8 mouse cellular contexts compared by ENCODE assay signal in the genomic region with DNA sequence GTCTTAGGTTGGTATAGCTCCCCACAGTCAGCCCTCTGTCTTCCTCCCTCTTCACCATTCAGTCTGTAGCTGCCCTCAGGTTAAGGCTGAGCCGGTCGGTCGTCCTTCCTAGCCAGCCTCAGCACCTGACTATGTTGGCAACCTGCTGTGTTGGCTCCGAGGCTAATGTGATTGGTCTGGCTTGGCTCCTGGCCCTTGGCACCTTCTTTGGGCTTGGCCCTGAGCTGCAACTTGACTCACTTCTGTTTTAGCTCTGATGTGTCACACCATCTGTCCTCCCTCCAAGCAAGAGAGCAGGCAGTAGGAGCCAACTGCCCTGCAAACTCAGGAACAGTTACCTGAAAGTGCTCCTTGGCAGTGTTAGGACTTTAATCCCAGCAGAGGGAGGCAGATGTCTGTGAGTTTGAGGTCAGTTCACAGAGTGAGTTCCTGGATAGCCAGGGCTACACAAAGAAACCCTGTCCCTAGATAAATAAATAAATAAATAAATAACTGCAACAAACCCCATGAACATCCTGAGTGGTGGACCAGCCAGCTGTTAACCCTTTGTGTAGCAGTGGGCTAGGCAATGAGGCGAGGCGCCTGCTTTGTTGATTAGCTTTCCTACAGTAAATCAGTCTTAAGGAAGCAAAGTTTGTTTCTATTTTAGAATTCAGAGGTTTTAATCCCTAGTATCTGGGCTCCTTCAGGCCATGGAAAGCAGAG. TPM values are rescaled to one million over a fixed set of nuclear protein-coding genes. Genes with fewer than 3 reads are reported as not detected.
A peak's percentile ranks its signal among the peaks of the same experiment; 100 is the strongest.
DNase-seq lines count a peak whose midpoint lies in the region; ATAC-seq and TF ChIP-seq lines count a peak whose summit lies in the region.
"Had no signal": no experiment of that assay in that cellular context is flagged by ENCODE, and none has a peak within 500 bp of the region (broad histone marks: within the 10 kb centered on the region; RNA-seq: fewer than 3 reads in every experiment).

No protein-coding gene starts in this region.

- no peak overlapping the region for H3K4me2 ChIP-seq in midbrain, postnatal 0 days (ENCODE audit: low read depth, low read length, poor library complexity, severe bottlenecking)
- H3K4me2 ChIP-seq: stomach, embryonic 15.5 days had no signal

- H3K4me1 ChIP-seq in midbrain, postnatal 0 days (ENCODE audit: insufficient read depth, low read length), result 0 out of 2 replicates have a peak, but pooled peaks cover 2% of the 10 kb centered on the region
- peaks cover 9% of the 10 kb centered on the region for H3K4me1 ChIP-seq in midbrain, embryonic 10.5 days
- peaks cover 38% of the 10 kb centered on the region for H3K4me1 ChIP-seq in embryonic facial prominence, embryonic 10.5 days
- H3K4me1 ChIP-seq: stomach, embryonic 15.5 days had no signal

- H3K9me3 ChIP-seq in midbrain, postnatal 0 days (ENCODE audit: low read length), result no peaks in the 10 kb centered on the region
- H3K9me3 ChIP-seq in midbrain, embryonic 10.5 days (replicated peaks), result no peaks in the 10 kb centered on the region
- H3K9me3 ChIP-seq in embryonic facial prominence, embryonic 10.5 days, result no peaks in the 10 kb centered on the region
- H3K9me3 ChIP-seq: stomach, embryonic 15.5 days had no signal

- H3K27ac ChIP-seq in midbrain, postnatal 0 days (ENCODE audit: low read depth, low read length), result no peak overlapping the region
- no peak overlapping the region for H3K27ac ChIP-seq in midbrain, embryonic 10.5 days (replicated peaks)
- peak overlapping the region; percentile 19; the same call in 1 of the 2 replicates for H3K27ac ChIP-seq in embryonic facial prominence, embryonic 10.5 days (replicated peaks)
- H3K27ac ChIP-seq: stomach, embryonic 15.5 days had no signal

- no peak overlapping the region for H3K4me3 ChIP-seq in midbrain, postnatal 0 days (ENCODE audit: low read depth, low read length)
- H3K4me3 ChIP-seq in midbrain, embryonic 10.5 days, result no peak overlapping the region
- H3K4me3 ChIP-seq in embryonic facial prominence, embryonic 10.5 days, result no peak overlapping the region
- H3K4me3 ChIP-seq: stomach, embryonic 15.5 days had no signal

- peak; percentile 77 for DNase-seq in midbrain, postnatal 0 days (ENCODE audit: low spot score)
- no peak for DNase-seq in midbrain, embryonic 10.5 days (ENCODE audit: low spot score)
- peak; percentile 91 for DNase-seq in adrenal gland, postnatal 14 days
- DNase-seq in embryonic facial prominence, embryonic 10.5 days (ENCODE audit: low spot score), result no peak
- DNase-seq in large intestine, adult 2 months (ENCODE audit: low read depth, low spot score), result peak; percentile 38
- no peak for DNase-seq in layer of hippocampus, adult 9-10 months (ENCODE audit: low spot score)

- no peak for TF ChIP-seq CTCF in midbrain, postnatal 0 days (IDR thresholded peaks at IDR 0.05)

- WGBS in midbrain, postnatal 0 days, result 50% methylated on average over 6 of the region's 6 CpGs
- WGBS in midbrain, embryonic 10.5 days, result 61% methylated on average over 6 of the region's 6 CpGs
- WGBS in embryonic facial prominence, embryonic 10.5 days, result 54% methylated on average over 6 of the region's 6 CpGs
- 43% methylated on average over 6 of the region's 6 CpGs for WGBS in large intestine, adult 2 months

- ATAC-seq in midbrain, postnatal 0 days (ENCODE audit: low FRiP score), result no peak
- no peak for ATAC-seq in CD4-positive, CD25-positive, alpha-beta regulatory T cell, adult 4 months

- no peaks in the 10 kb centered on the region for H3K27me3 ChIP-seq in midbrain, postnatal 0 days (ENCODE audit: insufficient read depth, low read length)
- H3K27me3 ChIP-seq in midbrain, embryonic 10.5 days (ENCODE audit: low read depth, poor library complexity, severe bottlenecking), result no peaks in the 10 kb centered on the region
- H3K27me3 ChIP-seq in embryonic facial prominence, embryonic 10.5 days (replicated peaks; ENCODE audit: low read depth, poor library complexity, severe bottlenecking), result no peaks in the 10 kb centered on the region
- H3K27me3 ChIP-seq: stomach, embryonic 15.5 days had no signal

- H3K36me3 ChIP-seq in midbrain, postnatal 0 days (ENCODE audit: insufficient read depth, low read length), result no peaks in the 10 kb centered on the region
- H3K36me3 ChIP-seq in midbrain, embryonic 10.5 days, result no peaks in the 10 kb centered on the region
- no peaks in the 10 kb centered on the region for H3K36me3 ChIP-seq in embryonic facial prominence, embryonic 10.5 days (replicated peaks)
- H3K36me3 ChIP-seq: stomach, embryonic 15.5 days had no signal

- H3K9ac ChIP-seq in midbrain, postnatal 0 days (replicated peaks; ENCODE audit: low read length, poor library complexity, severe bottlenecking), result no peak overlapping the region
- H3K9ac ChIP-seq: stomach, embryonic 15.5 days had no signal

RNA-seq across cellular contexts. Expression of gene Tnfsfm13, which starts 11.0 kb away (rescaled TPM):
- total RNA-seq in midbrain, postnatal 0 days (2014; rRNA removed), result 1.3 and 1.8 TPM in 2 replicates
- 1.2 and 1.9 TPM in 2 replicates for polyA plus RNA-seq in midbrain, postnatal 0 days (2015; fragmentation: Nextera tagmentation; extraction: Ambion mirVana)
- polyA plus RNA-seq in midbrain, embryonic 10.5 days (2016; fragmentation: Nextera tagmentation; extraction: Ambion mirVana), result 1.0 and 1.3 TPM in 2 replicates
- 3.9 and 4.6 TPM in 2 replicates for total RNA-seq in adrenal gland, postnatal 14 days (2021)
- polyA plus RNA-seq in embryonic facial prominence, embryonic 10.5 days (2016; fragmentation: Nextera tagmentation; extraction: Ambion mirVana), result 0.88 and 1.3 TPM in 2 replicates
- polyA plus RNA-seq in large intestine, adult 2 months (2012; rRNA removed), result 2.3 and 2.8 TPM in 2 replicates
- not detected for polyA plus RNA-seq in CD4-positive, CD25-positive, alpha-beta regulatory T cell, adult 4 months (2017; shearing (Covaris generic))

RNA-seq across cellular contexts. Expression of gene Tnfsf12, which starts 11.3 kb away (rescaled TPM):
- total RNA-seq in midbrain, postnatal 0 days (2014; rRNA removed), result 4.7 and 6.2 TPM in 2 replicates
- polyA plus RNA-seq in midbrain, postnatal 0 days (2015; fragmentation: Nextera tagmentation; extraction: Ambion mirVana), result 4.3 and 4.5 TPM in 2 replicates
- polyA plus RNA-seq in midbrain, embryonic 10.5 days (2016; fragmentation: Nextera tagmentation; extraction: Ambion mirVana), result 1.2 and 1.4 TPM in 2 replicates
- 20.3 and 21.5 TPM in 2 replicates for total RNA-seq in adrenal gland, postnatal 14 days (2021)
- polyA plus RNA-seq in embryonic facial prominence, embryonic 10.5 days (2016; fragmentation: Nextera tagmentation; extraction: Ambion mirVana), result 1.2 and 2.2 TPM in 2 replicates
- 13.1 and 13.8 TPM in 2 replicates for polyA plus RNA-seq in large intestine, adult 2 months (2012; rRNA removed)
- polyA plus RNA-seq in CD4-positive, CD25-positive, alpha-beta regulatory T cell, adult 4 months (2017; shearing (Covaris generic)), result under 1 TPM in 1 of 2 experiments, not detected in 1; 0.23 TPM

RNA-seq across cellular contexts. Expression of gene Tnfsf13, which starts 21.3 kb away (rescaled TPM):
- 0.27 and 0.57 TPM in 2 replicates for total RNA-seq in midbrain, postnatal 0 days (2014; rRNA removed)
- polyA plus RNA-seq in midbrain, postnatal 0 days (2015; fragmentation: Nextera tagmentation; extraction: Ambion mirVana), result 0.96 and 1.1 TPM in 2 replicates
- polyA plus RNA-seq in midbrain, embryonic 10.5 days (2016; fragmentation: Nextera tagmentation; extraction: Ambion mirVana), result 0.11 and 0.30 TPM in 2 replicates
- total RNA-seq in adrenal gland, postnatal 14 days (2021), result 2.7 and 4.0 TPM in 2 replicates
- polyA plus RNA-seq in embryonic facial prominence, embryonic 10.5 days (2016; fragmentation: Nextera tagmentation; extraction: Ambion mirVana), result 0.15 TPM in 1 of 2 replicates, not detected in the other
- polyA plus RNA-seq in large intestine, adult 2 months (2012; rRNA removed), result 14.4 and 16.2 TPM in 2 replicates
- polyA plus RNA-seq in CD4-positive, CD25-positive, alpha-beta regulatory T cell, adult 4 months (2017; shearing (Covaris generic)), result not detected

RNA-seq across cellular contexts. Expression of gene Senp3, which starts 25.0 kb away (rescaled TPM):
- total RNA-seq in midbrain, postnatal 0 days (2014; rRNA removed), result 81.7 and 89.2 TPM in 2 replicates
- polyA plus RNA-seq in midbrain, postnatal 0 days (2015; fragmentation: Nextera tagmentation; extraction: Ambion mirVana), result 70.3 and 74.0 TPM in 2 replicates
- 112 and 114 TPM in 2 replicates for polyA plus RNA-seq in midbrain, embryonic 10.5 days (2016; fragmentation: Nextera tagmentation; extraction: Ambion mirVana)
- 71.6 and 72.4 TPM in 2 replicates for total RNA-seq in adrenal gland, postnatal 14 days (2021)
- 136 and 141 TPM in 2 replicates for polyA plus RNA-seq in embryonic facial prominence, embryonic 10.5 days (2016; fragmentation: Nextera tagmentation; extraction: Ambion mirVana)
- polyA plus RNA-seq in large intestine, adult 2 months (2012; rRNA removed), result 43.4 and 55.1 TPM in 2 replicates
- polyA plus RNA-seq in CD4-positive, CD25-positive, alpha-beta regulatory T cell, adult 4 months (2017; shearing (Covaris generic)), result 10 to 100 TPM; 31.6 to 47.4 TPM

RNA-seq across cellular contexts. Expression of gene Eif4a1, which starts 34.7 kb away (rescaled TPM):
- 767 and 793 TPM in 2 replicates for total RNA-seq in midbrain, postnatal 0 days (2014; rRNA removed)
- 501 and 502 TPM in 2 replicates for polyA plus RNA-seq in midbrain, postnatal 0 days (2015; fragmentation: Nextera tagmentation; extraction: Ambion mirVana)
- polyA plus RNA-seq in midbrain, embryonic 10.5 days (2016; fragmentation: Nextera tagmentation; extraction: Ambion mirVana), result 710 and 716 TPM in 2 replicates
- 642 and 752 TPM in 2 replicates for total RNA-seq in adrenal gland, postnatal 14 days (2021)
- 780 and 781 TPM in 2 replicates for polyA plus RNA-seq in embryonic facial prominence, embryonic 10.5 days (2016; fragmentation: Nextera tagmentation; extraction: Ambion mirVana)
- 354 and 356 TPM in 2 replicates for polyA plus RNA-seq in large intestine, adult 2 months (2012; rRNA removed)
- polyA plus RNA-seq in CD4-positive, CD25-positive, alpha-beta regulatory T cell, adult 4 months (2017; shearing (Covaris generic)), result 100 to 1,000 TPM; 166 to 236 TPM

Comparison
In these comparisons a context has a peak if more than half of its experiments do, and no peak if none do; other contexts are left out.
1. DNase-seq: peak in midbrain, postnatal 0 days (single experiment), adrenal gland, postnatal 14 days (single experiment) and large intestine, adult 2 months (single experiment); none in midbrain, embryonic 10.5 days (single experiment), embryonic facial prominence, embryonic 10.5 days (single experiment) and layer of hippocampus, adult 9-10 months (single experiment).